In genomic region chr7:144943254-144943653, GRCm38 (mm10) we compare ENCODE assay signal across 9 mouse cellular contexts. TPM values are rescaled to one million over a fixed set of nuclear protein-coding genes. Genes with fewer than 3 reads are reported as not detected.
DNase-seq lines count a peak whose midpoint lies in the region; ATAC-seq and TF ChIP-seq lines count a peak whose summit lies in the region.
"Had no signal": no experiment of that assay in that cellular context is flagged by ENCODE, and none has a peak within 500 bp of the region (broad histone marks: within the 10 kb centered on the region; RNA-seq: fewer than 3 reads in every experiment).

No protein-coding gene starts in this region.

- TF ChIP-seq POLR2A in cortical plate, adult 2 months (IDR thresholded peaks at IDR 0.05; ENCODE audit: extremely low read depth, insufficient read depth, low read length) = no peak
- 0 out of 2 replicates have a peak, but pooled peaks have one; percentile 31 for TF ChIP-seq POLR2A in testis, adult 2 months (IDR thresholded peaks at IDR 0.05; ENCODE audit: control insufficient read depth, low read depth, low read length)

- no peak for TF ChIP-seq CTCF in cortical plate, adult 2 months (IDR thresholded peaks at IDR 0.05; ENCODE audit: extremely low read depth, insufficient read depth, low read length)
- no peak for TF ChIP-seq CTCF in testis, adult 2 months (IDR thresholded peaks at IDR 0.05; ENCODE audit: control insufficient read depth, insufficient read depth, insufficient replicate concordance, low read depth, low read length)

- no peaks in the 10 kb centered on the region for H3K9me3 ChIP-seq in intestine, embryonic 14.5 days (ENCODE audit: control insufficient read depth, low read length)
- H3K9me3 ChIP-seq in limb, embryonic 15.5 days = no peaks in the 10 kb centered on the region
- no peaks in the 10 kb centered on the region for H3K9me3 ChIP-seq in midbrain, embryonic 14.5 days (ENCODE audit: control insufficient read depth, low read length)

- H3K27ac ChIP-seq in cortical plate, adult 2 months (ENCODE audit: insufficient read depth, low read length) = no peak overlapping the region
- H3K27ac ChIP-seq in intestine, embryonic 14.5 days (ENCODE audit: low read depth) = peak overlapping the region; percentile 57; the same call in 1 of the 2 replicates
- H3K27ac ChIP-seq in limb, embryonic 15.5 days = peak overlapping the region; percentile 92
- no peak overlapping the region for H3K27ac ChIP-seq in midbrain, embryonic 14.5 days (replicated peaks; ENCODE audit: low read depth, low read length)
- H3K27ac ChIP-seq in testis, adult 2 months (ENCODE audit: control insufficient read depth, insufficient read depth, low read depth, low read length) = peak overlapping the region; percentile 34; the same call in 1 of the 2 replicates

- ATAC-seq in intestine, embryonic 14.5 days (replicated peaks; ENCODE audit: low FRiP score, low TSS enrichment, low read depth) = peak; percentile 30
- ATAC-seq in limb, embryonic 15.5 days (ENCODE audit: insufficient number of reproducible peaks, low FRiP score, low TSS enrichment, low read depth) = 0 out of 2 replicates have a peak, but pooled peaks have one; percentile 9
- no peak for ATAC-seq in midbrain, embryonic 14.5 days (ENCODE audit: low FRiP score, low TSS enrichment)

- H3K27me3 ChIP-seq in intestine, embryonic 14.5 days (replicated peaks; ENCODE audit: control insufficient read depth, insufficient read depth, low read length) = no peaks in the 10 kb centered on the region; the same call in none of the 2 replicates
- H3K27me3 ChIP-seq in limb, embryonic 15.5 days = 0 out of 2 replicates have a peak, but pooled peaks cover 6% of the 10 kb centered on the region
- peaks cover 42% of the 10 kb centered on the region for H3K27me3 ChIP-seq in midbrain, embryonic 14.5 days (ENCODE audit: control insufficient read depth, insufficient read depth, low read length)
- peaks cover 2% of the 10 kb centered on the region; the same call in 1 of the 2 replicates for H3K27me3 ChIP-seq in testis, adult 2 months (ENCODE audit: control insufficient read depth, insufficient read depth, low read length)

- DNase-seq in layer of hippocampus, adult 11-12 months (ENCODE audit: low spot score) = peak; percentile 64
- no peak for DNase-seq in layer of hippocampus, adult 9-10 months (ENCODE audit: low spot score)
- DNase-seq in gastrocnemius, postnatal 36 days = peak; percentile 48 to 55
- peak; percentile 87 for DNase-seq in intestine, embryonic 14.5 days (ENCODE audit: low spot score)
- peak; percentile 91 for DNase-seq in midbrain, embryonic 14.5 days

- H3K36me3 ChIP-seq in intestine, embryonic 14.5 days (ENCODE audit: control insufficient read depth, insufficient read depth, low read length) = no peaks in the 10 kb centered on the region
- no peaks in the 10 kb centered on the region for H3K36me3 ChIP-seq in limb, embryonic 15.5 days
- no peaks in the 10 kb centered on the region for H3K36me3 ChIP-seq in midbrain, embryonic 14.5 days (ENCODE audit: control insufficient read depth, insufficient read depth, low read length)
- no peaks in the 10 kb centered on the region for H3K36me3 ChIP-seq in testis, adult 2 months (ENCODE audit: control insufficient read depth, insufficient read depth, low read length)

- intact Hi-C loops in gastrocnemius, postnatal 36 days (cut with DNase I) = loop anchor here (5.0 kb wide), 1 partner anchor 79 kb away; no protein-coding TSS in a partner anchor

- peak overlapping the region; percentile 91 for H3K4me2 ChIP-seq in intestine, embryonic 14.5 days (ENCODE audit: low read length)
- peak overlapping the region; percentile 97 for H3K4me2 ChIP-seq in limb, embryonic 15.5 days
- H3K4me2 ChIP-seq in midbrain, embryonic 14.5 days (ENCODE audit: low read length) = peak overlapping the region; percentile 96

- no peaks in the 10 kb centered on the region; the same call in 1 of the 2 replicates for H3K4me1 ChIP-seq in cortical plate, adult 2 months (ENCODE audit: control insufficient read depth, insufficient read depth, low read length)
- H3K4me1 ChIP-seq in intestine, embryonic 14.5 days (replicated peaks; ENCODE audit: control insufficient read depth, insufficient read depth, low read length) = peaks cover 21% of the 10 kb centered on the region
- peaks cover 46% of the 10 kb centered on the region for H3K4me1 ChIP-seq in limb, embryonic 15.5 days
- H3K4me1 ChIP-seq in midbrain, embryonic 14.5 days (ENCODE audit: control insufficient read depth, insufficient read depth, low read length) = peaks cover 37% of the 10 kb centered on the region
- H3K4me1 ChIP-seq in testis, adult 2 months (ENCODE audit: control insufficient read depth, insufficient read depth, low read length) = peaks cover 39% of the 10 kb centered on the region

- H3K9ac ChIP-seq in intestine, embryonic 14.5 days (ENCODE audit: low read length) = peak overlapping the region; percentile 29; the same call in 1 of the 2 replicates
- H3K9ac ChIP-seq in limb, embryonic 15.5 days = 0 out of 2 replicates have a peak overlapping the region, but pooled peaks have one; percentile 37
- peak overlapping the region; percentile 39; the same call in 1 of the 2 replicates for H3K9ac ChIP-seq in midbrain, embryonic 14.5 days (replicated peaks; ENCODE audit: low read length)

- H3K4me3 ChIP-seq in cortical plate, adult 2 months (ENCODE audit: insufficient read depth, low read length) = peak overlapping the region; percentile 3
- peak overlapping the region; percentile 48 for H3K4me3 ChIP-seq in intestine, embryonic 14.5 days (ENCODE audit: low read depth, low read length)
- H3K4me3 ChIP-seq in limb, embryonic 15.5 days = peak overlapping the region; percentile 57
- H3K4me3 ChIP-seq in midbrain, embryonic 14.5 days (replicated peaks; ENCODE audit: low read depth, low read length) = peak overlapping the region; percentile 44
- H3K4me3 ChIP-seq in testis, adult 2 months (ENCODE audit: control insufficient read depth, low read depth, low read length) = peak overlapping the region; percentile 78

- WGBS in intestine, embryonic 14.5 days = under 1% methylated on average over 45 of the region's 45 CpGs
- WGBS in limb, embryonic 15.5 days = under 1% methylated on average over 45 of the region's 45 CpGs
- whole genome bisulfite sequencing in midbrain, embryonic 14.5 days = under 1% methylated on average over 45 of the region's 45 CpGs

RNA-seq across cellular contexts. Expression of gene Ccnd1, which starts 3.5 kb away (rescaled TPM):
- polyA plus RNA-seq in cortical plate, adult 2 months (2012; rRNA removed) = 27.7 and 28.2 TPM in 2 replicates
- 1 to 10 TPM; 5.2 to 7.4 TPM for total RNA-seq in gastrocnemius, postnatal 36 days (2021)
- 83.8 and 94.8 TPM in 2 replicates for polyA plus RNA-seq in intestine, embryonic 14.5 days (2014; fragmentation: Nextera tagmentation; extraction: Ambion mirVana)
- polyA plus RNA-seq in limb, embryonic 15.5 days (2015; fragmentation: Nextera tagmentation; extraction: Ambion mirVana) = 129 TPM in 2 replicates
- 40.1 and 76.3 TPM in 2 replicates for polyA plus RNA-seq in midbrain, embryonic 14.5 days (2014; fragmentation: Nextera tagmentation; extraction: Ambion mirVana)
- polyA plus RNA-seq in testis, adult 2 months (2012; rRNA removed) = 4.2 and 6.8 TPM in 2 replicates

RNA-seq across cellular contexts. Expression of gene LTO1, which starts 28.4 kb away (rescaled TPM):
- polyA plus RNA-seq in cortical plate, adult 2 months (2012; rRNA removed) = 34.9 and 37.6 TPM in 2 replicates
- total RNA-seq in gastrocnemius, postnatal 36 days (2021) = 1 to 10 TPM; 6.8 to 7.2 TPM
- 19.0 and 19.1 TPM in 2 replicates for polyA plus RNA-seq in intestine, embryonic 14.5 days (2014; fragmentation: Nextera tagmentation; extraction: Ambion mirVana)
- polyA plus RNA-seq in limb, embryonic 15.5 days (2015; fragmentation: Nextera tagmentation; extraction: Ambion mirVana) = 27.9 and 28.1 TPM in 2 replicates
- 25.4 and 34.8 TPM in 2 replicates for polyA plus RNA-seq in midbrain, embryonic 14.5 days (2014; fragmentation: Nextera tagmentation; extraction: Ambion mirVana)
- 26.2 and 32.7 TPM in 2 replicates for polyA plus RNA-seq in testis, adult 2 months (2012; rRNA removed)

RNA-seq across cellular contexts. Expression of gene Fgf15, which starts 46.9 kb away (rescaled TPM):
- polyA plus RNA-seq in cortical plate, adult 2 months (2012; rRNA removed) = not detected in 2 replicates
- not detected for total RNA-seq in gastrocnemius, postnatal 36 days (2021)
- not detected in 2 replicates for polyA plus RNA-seq in intestine, embryonic 14.5 days (2014; fragmentation: Nextera tagmentation; extraction: Ambion mirVana)
- not detected in 2 replicates for polyA plus RNA-seq in limb, embryonic 15.5 days (2015; fragmentation: Nextera tagmentation; extraction: Ambion mirVana)
- polyA plus RNA-seq in midbrain, embryonic 14.5 days (2014; fragmentation: Nextera tagmentation; extraction: Ambion mirVana) = 44.5 and 62.6 TPM in 2 replicates
- not detected in 2 replicates for polyA plus RNA-seq in testis, adult 2 months (2012; rRNA removed)
- total RNA-seq: neutrophil, adult 5-6 weeks had no signal

Comparison
In these comparisons a context has a peak if more than half of its experiments do, and no peak if none do; other contexts are left out.
1. H3K27ac ChIP-seq: peak in intestine, embryonic 14.5 days (single experiment), limb, embryonic 15.5 days (single experiment) and testis, adult 2 months (single experiment); none in cortical plate, adult 2 months (single experiment) and midbrain, embryonic 14.5 days (single experiment).
2. H3K4me3 ChIP-seq: peak in every context shown above with its lines; median percentile 78 in testis, adult 2 months; 57 in limb, embryonic 15.5 days; 48 in intestine, embryonic 14.5 days; 44 in midbrain, embryonic 14.5 days; 3 in cortical plate, adult 2 months.
3. RNA of gene Fgf15, which starts 46.9 kb away (polyA plus RNA-seq): 44.5 to 62.6 TPM in midbrain, embryonic 14.5 days; not detected in cortical plate, adult 2 months, not detected in intestine, embryonic 14.5 days, not detected in limb, embryonic 15.5 days and not detected in testis, adult 2 months; every median in the first group is over 10 times any median in the second.
4. Peak in every context shown above with its lines, with median percentiles within 50 percentile points of each other: H3K4me2 ChIP-seq and H3K9ac ChIP-seq.